Comparison of ENCODE assay signal across 8 mouse cellular contexts in the genomic region with DNA sequence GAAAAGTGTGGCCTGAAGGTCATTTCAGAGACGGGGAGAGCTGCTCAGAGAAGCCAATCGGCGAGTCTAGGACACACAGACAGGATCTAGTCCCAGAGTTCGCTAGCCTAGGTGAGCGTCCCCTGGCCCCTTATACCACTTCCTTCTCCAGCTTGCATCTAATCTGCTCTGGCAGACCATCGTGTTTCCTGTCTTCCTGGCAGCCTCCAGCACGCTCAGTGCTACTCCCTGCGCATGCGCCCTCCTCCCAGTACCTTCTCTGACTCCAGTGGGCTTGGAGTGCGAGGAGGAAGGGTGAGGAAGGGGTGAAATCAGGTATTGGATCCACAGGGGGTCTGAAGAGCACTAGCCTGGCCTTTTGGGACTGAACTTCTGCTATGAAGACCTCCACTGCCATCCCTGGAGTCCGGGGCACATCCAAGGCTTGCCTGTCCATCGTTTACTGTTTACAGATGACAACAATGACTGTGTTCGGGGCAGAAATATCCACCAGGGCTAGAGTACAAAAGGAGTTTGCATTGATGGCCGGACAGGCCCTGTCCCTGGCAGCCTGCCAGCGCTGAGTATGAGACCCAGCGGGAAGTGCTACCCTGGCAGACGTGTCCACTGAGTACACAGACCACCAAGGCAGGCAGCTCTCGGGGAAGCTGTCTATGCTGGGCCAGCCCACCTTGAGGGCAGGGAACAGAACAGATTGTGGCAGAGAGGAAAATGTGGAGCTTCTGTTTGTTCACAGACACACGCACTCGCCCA. TPM values are rescaled to one million over a fixed set of nuclear protein-coding genes. Genes with fewer than 3 reads are reported as not detected.
DNase-seq lines count a peak whose midpoint lies in the region; ATAC-seq and TF ChIP-seq lines count a peak whose summit lies in the region.

No protein-coding gene starts in this region.

- no peak overlapping the region for H3K4me2 ChIP-seq in limb, embryonic 15.5 days
- H3K4me2 ChIP-seq in midbrain, embryonic 14.5 days (ENCODE audit: low read length) = no peak overlapping the region

- no peaks in the 10 kb centered on the region for H3K27me3 ChIP-seq in limb, embryonic 15.5 days
- H3K27me3 ChIP-seq in midbrain, embryonic 14.5 days (ENCODE audit: control insufficient read depth, insufficient read depth, low read length) = no peaks in the 10 kb centered on the region

- H3K36me3 ChIP-seq in limb, embryonic 15.5 days = no peaks in the 10 kb centered on the region
- no peaks in the 10 kb centered on the region for H3K36me3 ChIP-seq in midbrain, embryonic 14.5 days (ENCODE audit: control insufficient read depth, insufficient read depth, low read length)

- H3K27ac ChIP-seq in gastrocnemius, adult 2 months = peak overlapping the region; percentile 72
- H3K27ac ChIP-seq in limb, embryonic 15.5 days = 0 out of 2 replicates have a peak overlapping the region, but pooled peaks have one; percentile 27
- no peak overlapping the region for H3K27ac ChIP-seq in midbrain, embryonic 14.5 days (replicated peaks; ENCODE audit: low read depth, low read length)

- ATAC-seq in limb, embryonic 15.5 days (ENCODE audit: insufficient number of reproducible peaks, low FRiP score, low TSS enrichment, low read depth) = no peak
- ATAC-seq in midbrain, embryonic 14.5 days (ENCODE audit: low FRiP score, low TSS enrichment) = no peak

- no peak for TF ChIP-seq CTCF in gastrocnemius, adult 2 months (IDR thresholded peaks at IDR 0.05)

- intact Hi-C loops in gastrocnemius, adult 2 months (cut with DNase I) = loop anchor here (2.0 kb wide), 1 partner anchor 45 kb away; no protein-coding TSS in a partner anchor
- intact Hi-C loops in gastrocnemius, postnatal 36 days (cut with DNase I) = loop anchor here (5.0 kb wide), 1 partner anchor 118 kb away; no protein-coding TSS in a partner anchor
- intact Hi-C loops in heart, postnatal 14 days (cut with DNase I) = loop anchor here (2.0 to 10.0 kb wide), 2 partner anchors 45 to 235 kb away; partner anchors contain the start of gene Cmtm3

- H3K9ac ChIP-seq in limb, embryonic 15.5 days = no peak overlapping the region
- no peak overlapping the region for H3K9ac ChIP-seq in midbrain, embryonic 14.5 days (replicated peaks; ENCODE audit: low read length)

- DNase-seq in gastrocnemius, adult 2 months = peak; percentile 45
- DNase-seq in gastrocnemius, postnatal 36 days = no peak
- DNase-seq in cerebellum, adult 9-10 months = peak; percentile 17
- DNase-seq in heart, postnatal 14 days = peak; percentile 58 to 64
- DNase-seq in midbrain, embryonic 14.5 days = peak; percentile 62
- peak; percentile 85 for DNase-seq in thymus, postnatal 4 days
- DNase-seq in ovary, postnatal 14 days (ENCODE audit: low spot score) = no peak

- peaks cover 7% of the 10 kb centered on the region; the same call in 1 of the 2 replicates for H3K4me1 ChIP-seq in limb, embryonic 15.5 days
- H3K4me1 ChIP-seq in midbrain, embryonic 14.5 days (ENCODE audit: control insufficient read depth, insufficient read depth, low read length) = 0 out of 2 replicates have a peak, but pooled peaks cover 3% of the 10 kb centered on the region

- H3K9me3 ChIP-seq in limb, embryonic 15.5 days = no peaks in the 10 kb centered on the region
- no peaks in the 10 kb centered on the region for H3K9me3 ChIP-seq in midbrain, embryonic 14.5 days (ENCODE audit: control insufficient read depth, low read length)

- WGBS in limb, embryonic 15.5 days = 74% methylated on average over 20 of the region's 20 CpGs
- WGBS in midbrain, embryonic 14.5 days = 64% methylated on average over 20 of the region's 20 CpGs

- H3K4me3 ChIP-seq in gastrocnemius, adult 2 months = peak overlapping the region; percentile 40
- H3K4me3 ChIP-seq in limb, embryonic 15.5 days = no peak overlapping the region
- no peak overlapping the region for H3K4me3 ChIP-seq in midbrain, embryonic 14.5 days (replicated peaks; ENCODE audit: low read depth, low read length)

RNA-seq across cellular contexts. Expression of gene Cdh5, which starts 1.9 kb away (rescaled TPM):
- total RNA-seq in gastrocnemius, adult 2 months (2021) = 10 to 100 TPM; 36.4 to 46.9 TPM
- 10 to 100 TPM; 40.2 to 46.1 TPM for total RNA-seq in gastrocnemius, postnatal 36 days (2021)
- total RNA-seq in heart, postnatal 14 days (2021) = 100 to 1,000 TPM; 234 to 242 TPM
- polyA plus RNA-seq in limb, embryonic 15.5 days (2015; fragmentation: Nextera tagmentation; extraction: Ambion mirVana) = 31.6 and 36.5 TPM in 2 replicates
- 5.3 and 12.7 TPM in 2 replicates for polyA plus RNA-seq in midbrain, embryonic 14.5 days (2014; fragmentation: Nextera tagmentation; extraction: Ambion mirVana)

Comparison
In these comparisons a context has a peak if more than half of its experiments do, and no peak if none do; other contexts are left out.
1. DNase-seq: peak in gastrocnemius, adult 2 months (single experiment), cerebellum, adult 9-10 months (single experiment), heart, postnatal 14 days (2 of 2), midbrain, embryonic 14.5 days (single experiment) and thymus, postnatal 4 days (single experiment); none in gastrocnemius, postnatal 36 days (0 of 2) and ovary, postnatal 14 days (single experiment).
2. RNA of gene Cdh5, which starts 1.9 kb away (total RNA-seq): 234 to 242 TPM in heart, postnatal 14 days; 36.4 to 46.9 TPM in gastrocnemius, adult 2 months and 40.2 to 46.1 TPM in gastrocnemius, postnatal 36 days; every median in the first group is over 4 times any median in the second.